Mouse (Mus musculus): ENCODE results near the gene Noc4l. TPM values are rescaled to one million over a fixed set of nuclear protein-coding genes. Genes with fewer than 3 reads are reported as not detected.

Gene Noc4l
- 10 to 100 TPM in 15 of 26 experiments, 1 to 10 TPM in 11; 4.0 to 72.4 (median 13.1) TPM for total RNA-seq (2018; cell fraction: chromatin; rRNA removed)
- total RNA-seq (2018; cell fraction: cytosol; rRNA removed), result 10 to 100 TPM in 15 of 26 experiments, 1 to 10 TPM in 11; 7.1 to 13.7 (median 10.9) TPM
- total RNA-seq (2018; cell fraction: nucleus; rRNA removed), result 10 to 100 TPM in 10 of 26 experiments, 1 to 10 TPM in 16; 3.9 to 68.9 (median 9.2) TPM
- 11.0 to 22.9 TPM (median 11.9 TPM) in 3 replicates for polyA plus RNA-seq (2018)

DNA sequence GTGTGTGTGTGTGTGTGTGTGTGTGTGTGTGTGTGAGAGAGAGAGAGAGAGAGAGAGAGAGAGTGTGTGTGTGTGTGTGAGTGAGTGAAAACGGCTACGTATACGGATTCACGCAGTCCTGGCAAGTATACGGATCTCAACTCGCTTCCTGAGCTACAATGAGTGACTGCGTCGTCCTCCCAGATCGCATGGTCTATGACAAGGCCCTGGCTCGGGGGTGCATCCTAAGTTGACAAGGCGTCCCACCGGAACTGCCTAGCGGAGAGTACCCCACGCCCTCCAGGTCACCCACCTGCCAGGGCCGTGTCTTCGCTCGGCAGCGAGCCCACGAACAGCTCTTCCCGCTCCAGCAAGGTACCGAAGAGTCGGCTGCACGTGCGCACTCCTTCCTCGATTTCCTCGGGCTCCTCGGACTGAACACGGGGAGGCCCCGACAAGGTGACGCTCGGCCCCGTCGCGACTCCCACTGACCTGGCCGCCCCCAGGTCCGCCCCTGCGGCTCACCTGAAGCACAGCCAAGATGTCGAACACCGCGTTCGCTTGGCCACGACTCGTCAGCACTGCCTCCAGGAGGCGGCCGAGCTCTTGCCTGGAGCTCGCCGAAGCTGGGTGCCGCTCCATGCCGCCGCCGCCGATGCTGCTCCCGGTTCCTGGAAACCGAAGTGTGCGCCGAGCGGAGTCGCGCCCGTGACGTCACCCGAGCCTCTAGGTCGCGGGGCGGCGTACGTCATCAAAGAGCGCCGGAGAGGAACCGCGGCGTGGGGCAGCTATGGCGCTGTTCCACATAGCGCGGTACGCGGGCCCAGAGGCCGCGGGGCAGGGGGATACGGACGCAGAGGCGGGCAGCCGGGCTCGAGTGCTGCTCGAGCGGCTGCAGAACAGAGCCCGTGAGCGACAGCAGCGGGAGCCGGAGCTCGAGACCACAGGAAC lies at the start of gene Noc4l, which contains the start of gene Ddx51:
TSS of gene Noc4l (minus strand) at position 699 of the 930 bp plus-strand sequence.
TSS of gene Ddx51 (plus strand) at position 733 of the 930 bp plus-strand sequence.
- Histone ChIP-seq H3K4me3 (ENCODE audit: inconsistent target) (peak within 1 kb of the TSS; percentile 71), H3K79me2 (ENCODE audit: inconsistent target) (peaks cover 8% of the 10 kb centered on the region; the same call in 1 of the 2 replicates), H3K27ac (no peak within 1 kb of the TSS), H3K36me3 (ENCODE audit: inconsistent target) (peaks cover 59% of the 10 kb centered on the region)
- WGBS (ENCODE audit: missing documents), result under 1% methylated on average over 91 of the region's 91 CpGs

GRCm38 (mm10) chr5:110698617-110699016 lies 45.4 kb upstream of the Noc4l start:
- Histone ChIP-seq H3K79me2 (ENCODE audit: inconsistent target) (no peaks in the 10 kb centered on the region), H3K4me3 (ENCODE audit: inconsistent target) (no peak overlapping the region), H3K27ac (no peak overlapping the region), H3K36me3 (ENCODE audit: inconsistent target) (peaks cover 90% of the 10 kb centered on the region)
- 87% methylated on average over 4 of the region's 4 CpGs for WGBS (ENCODE audit: missing documents)

DNA sequence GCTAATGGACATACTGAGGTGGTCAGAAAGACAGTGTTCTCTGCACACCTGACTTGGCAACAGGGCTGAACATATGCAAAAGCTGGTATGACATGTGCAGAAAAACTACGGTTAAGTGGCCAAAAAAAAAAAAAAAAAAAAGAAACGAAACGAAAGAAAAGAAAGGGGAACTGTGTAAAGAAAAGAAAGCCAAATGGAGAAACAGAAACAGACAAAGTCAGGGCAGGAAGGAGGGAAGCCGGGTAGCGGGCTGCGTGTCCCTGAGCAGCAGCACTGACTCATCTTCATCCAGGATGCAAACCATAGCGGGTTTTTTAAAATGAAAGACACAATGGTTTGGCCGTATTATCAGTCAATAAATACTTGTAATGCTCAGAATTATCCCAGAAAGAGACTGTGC lies 28.8 kb upstream of the Noc4l start:
- WGBS (ENCODE audit: missing documents), result 9% methylated on average over 8 of the region's 8 CpGs
- Histone ChIP-seq H3K79me2 (ENCODE audit: inconsistent target) (no peaks in the 10 kb centered on the region), H3K27ac (peak overlapping the region; percentile 10; the same call in 1 of the 2 replicates), H3K4me3 (ENCODE audit: inconsistent target) (no peak overlapping the region), H3K36me3 (ENCODE audit: inconsistent target) (peaks cover 67% of the 10 kb centered on the region)

DNA sequence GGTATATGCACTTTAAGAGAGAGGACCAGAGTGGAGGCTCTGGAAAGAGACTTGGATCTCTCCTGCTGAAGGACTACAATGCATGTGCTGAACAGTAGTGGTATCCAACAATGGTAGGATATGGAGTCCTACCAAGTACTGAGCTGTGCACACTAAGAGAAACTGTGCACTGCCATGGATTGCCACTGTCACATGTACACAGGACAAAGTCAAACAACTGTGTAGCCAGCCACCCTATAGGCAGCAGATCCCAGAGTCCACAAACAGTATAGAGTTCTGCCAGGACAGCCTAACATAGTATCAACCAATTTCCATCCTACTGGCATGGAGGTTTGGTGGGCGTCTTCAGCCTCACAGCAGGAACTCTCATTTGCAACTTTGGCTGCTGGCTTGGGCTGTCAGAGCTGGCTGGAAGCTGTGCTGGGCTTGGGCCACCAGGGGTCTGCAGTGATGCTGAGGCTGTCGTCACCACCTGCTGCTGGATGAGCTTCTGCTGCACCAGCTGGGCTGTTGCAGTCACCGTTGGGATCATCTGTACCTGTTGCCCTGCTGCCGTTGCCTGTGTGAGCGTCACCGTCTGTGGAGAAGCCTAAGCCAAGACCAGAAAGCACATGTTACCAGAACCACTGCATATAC lies 12.4 kb upstream of the Noc4l start:
- 94% methylated on average over 6 of the region's 6 CpGs for WGBS (ENCODE audit: missing documents)
- Histone ChIP-seq H3K79me2 (ENCODE audit: inconsistent target) (no peaks in the 10 kb centered on the region), H3K36me3 (ENCODE audit: inconsistent target) (peaks cover 78% of the 10 kb centered on the region), H3K4me3 (ENCODE audit: inconsistent target) (no peak overlapping the region), H3K27ac (no peak overlapping the region)

DNA sequence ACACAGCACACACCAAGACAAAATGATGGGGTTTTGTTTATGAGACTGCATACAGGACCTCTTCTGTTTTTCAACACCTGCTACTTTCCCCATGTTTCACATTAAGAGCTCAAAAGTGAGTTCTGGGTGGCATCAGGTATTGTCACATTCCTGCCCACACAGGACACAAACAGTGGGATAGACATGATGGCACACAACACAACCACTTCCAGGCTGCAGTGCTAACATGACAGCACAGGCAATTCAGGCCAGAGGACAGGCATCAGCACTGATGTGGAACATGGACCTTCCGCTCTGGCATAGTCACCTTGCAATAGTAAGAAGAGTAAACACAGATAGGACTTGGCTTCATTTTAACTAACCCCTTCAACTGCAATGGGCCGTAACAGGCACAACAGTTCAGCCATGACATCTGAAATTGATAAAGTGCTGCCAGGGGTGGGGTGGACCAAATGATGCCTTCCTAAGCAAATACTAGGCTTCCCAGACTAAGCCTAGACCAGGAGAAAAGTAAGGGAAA lies 11.6 kb upstream of the Noc4l start:
- H3K79me2 ChIP-seq (ENCODE audit: inconsistent target), result no peaks in the 10 kb centered on the region
- H3K36me3 ChIP-seq (ENCODE audit: inconsistent target), result peaks cover 70% of the 10 kb centered on the region
- 100% methylated on average over 2 of the region's 2 CpGs for WGBS (ENCODE audit: missing documents)
- no peak overlapping the region for H3K27ac ChIP-seq
- no peak overlapping the region for H3K4me3 ChIP-seq (ENCODE audit: inconsistent target)

DNA sequence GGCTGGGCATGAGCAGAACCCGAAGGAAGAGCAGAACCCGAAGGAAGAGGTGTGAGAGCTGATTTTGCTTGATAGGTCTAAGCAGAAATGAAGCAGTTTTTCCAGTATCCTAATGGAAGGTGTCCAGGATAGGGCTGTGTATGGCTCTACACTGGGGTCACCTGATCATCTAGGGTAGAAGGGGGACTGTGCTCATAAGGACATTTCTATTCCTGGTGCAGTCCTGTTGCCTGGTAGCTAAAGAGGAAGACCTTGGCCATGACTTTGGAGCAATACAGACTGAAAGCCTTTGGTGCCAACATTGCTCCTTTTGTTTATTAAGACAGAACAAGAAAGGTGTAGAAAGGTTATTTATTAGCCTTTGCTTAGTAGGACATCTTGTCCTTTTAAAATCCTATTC lies 10.8 kb upstream of the Noc4l start:
- Histone ChIP-seq H3K4me3 (ENCODE audit: inconsistent target) (no peak overlapping the region), H3K79me2 (ENCODE audit: inconsistent target) (no peaks in the 10 kb centered on the region), H3K27ac (no peak overlapping the region), H3K36me3 (ENCODE audit: inconsistent target) (peaks cover 65% of the 10 kb centered on the region)
- WGBS (ENCODE audit: missing documents), result 82% methylated on average over 2 of the region's 2 CpGs

- Histone ChIP-seq H3K36me3 (ENCODE audit: inconsistent target) (peaks cover 64% of the 10 kb centered on the region), H3K27ac (no peak overlapping the region), H3K4me3 (ENCODE audit: inconsistent target) (no peak overlapping the region), H3K79me2 (ENCODE audit: inconsistent target) (no peaks in the 10 kb centered on the region)
These were observed 6.5 kb upstream of the Noc4l start for GRCm38 (mm10) chr5:110659682-110660081.

DNA sequence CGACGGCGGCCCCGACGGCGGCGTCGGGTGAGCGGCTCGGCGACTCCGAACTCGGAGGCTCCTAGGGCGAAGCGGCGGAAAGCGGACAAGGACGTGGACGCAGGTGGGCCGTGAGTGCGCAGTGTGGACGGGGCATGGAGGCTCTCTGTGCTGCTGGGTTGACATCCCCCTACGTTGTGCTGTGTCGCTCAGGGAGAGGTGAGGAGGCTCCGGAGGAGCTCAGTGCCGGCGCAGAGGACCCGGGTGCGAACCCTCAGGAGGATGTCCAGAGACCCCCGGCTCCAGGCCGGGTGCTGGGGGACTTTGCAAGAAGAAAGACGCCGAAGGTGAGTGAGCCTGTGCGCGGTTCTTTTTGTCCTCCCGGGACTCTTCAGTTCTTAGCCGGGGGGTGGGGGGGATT lies 469 bp upstream of the Noc4l start:
- Histone ChIP-seq H3K79me2 (ENCODE audit: inconsistent target) (peaks cover 8% of the 10 kb centered on the region; the same call in 1 of the 2 replicates), H3K36me3 (ENCODE audit: inconsistent target) (peaks cover 61% of the 10 kb centered on the region), H3K4me3 (ENCODE audit: inconsistent target) (peak overlapping the region; percentile 71), H3K27ac (no peak overlapping the region)
- 3% methylated on average over 37 of the region's 37 CpGs for WGBS (ENCODE audit: missing documents)

DNA sequence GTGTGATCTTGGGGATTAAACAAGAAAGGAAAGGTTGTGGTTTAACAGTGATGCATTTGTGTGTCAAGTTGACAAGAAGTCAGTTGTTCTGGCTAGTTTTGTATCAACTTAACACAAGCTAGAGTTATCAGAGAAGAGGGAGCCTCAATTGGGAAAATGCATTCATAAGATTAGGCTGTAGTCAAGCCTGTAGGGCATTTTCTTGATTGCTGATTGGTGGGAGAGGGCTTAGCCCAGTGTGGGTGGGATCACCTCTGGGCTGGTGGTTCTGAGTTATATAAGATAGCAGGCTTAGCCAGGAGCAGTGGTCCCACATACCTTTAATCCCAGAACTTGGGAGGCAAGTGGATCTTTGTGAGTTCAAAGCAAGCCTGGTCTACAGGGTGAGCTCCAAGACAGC lies 6.8 kb downstream of the Noc4l start:
- Histone ChIP-seq H3K27ac (no peak overlapping the region), H3K36me3 (ENCODE audit: inconsistent target) (peaks cover 40% of the 10 kb centered on the region; the same call in 1 of the 2 replicates), H3K4me3 (ENCODE audit: inconsistent target) (no peak overlapping the region), H3K79me2 (ENCODE audit: inconsistent target) (no peaks in the 10 kb centered on the region)

DNA sequence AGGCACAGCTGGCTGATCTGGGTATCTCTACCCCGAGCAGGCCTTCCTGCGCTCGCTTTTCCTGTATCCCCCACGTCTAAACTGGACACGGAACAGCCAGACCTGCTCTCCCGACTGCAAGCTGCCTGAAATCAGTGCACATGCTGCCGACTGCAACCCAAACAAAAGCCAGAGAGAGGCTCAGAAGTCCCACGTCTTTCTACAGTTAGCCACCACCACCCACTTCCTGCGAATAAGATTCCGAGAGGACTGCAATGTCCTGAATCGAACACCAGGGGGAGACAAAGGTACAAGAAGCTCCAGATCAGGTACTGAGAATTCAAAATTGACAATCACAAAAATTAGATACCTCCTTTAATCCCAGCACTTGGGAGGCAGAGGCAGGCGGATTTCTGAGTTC lies 13.8 kb downstream of the Noc4l start:
- Histone ChIP-seq H3K36me3 (ENCODE audit: inconsistent target) (no peaks in the 10 kb centered on the region), H3K27ac (no peak overlapping the region), H3K4me3 (ENCODE audit: inconsistent target) (no peak overlapping the region), H3K79me2 (ENCODE audit: inconsistent target) (no peaks in the 10 kb centered on the region)
- 17% methylated on average over 11 of the region's 12 CpGs for WGBS (ENCODE audit: missing documents)

DNA sequence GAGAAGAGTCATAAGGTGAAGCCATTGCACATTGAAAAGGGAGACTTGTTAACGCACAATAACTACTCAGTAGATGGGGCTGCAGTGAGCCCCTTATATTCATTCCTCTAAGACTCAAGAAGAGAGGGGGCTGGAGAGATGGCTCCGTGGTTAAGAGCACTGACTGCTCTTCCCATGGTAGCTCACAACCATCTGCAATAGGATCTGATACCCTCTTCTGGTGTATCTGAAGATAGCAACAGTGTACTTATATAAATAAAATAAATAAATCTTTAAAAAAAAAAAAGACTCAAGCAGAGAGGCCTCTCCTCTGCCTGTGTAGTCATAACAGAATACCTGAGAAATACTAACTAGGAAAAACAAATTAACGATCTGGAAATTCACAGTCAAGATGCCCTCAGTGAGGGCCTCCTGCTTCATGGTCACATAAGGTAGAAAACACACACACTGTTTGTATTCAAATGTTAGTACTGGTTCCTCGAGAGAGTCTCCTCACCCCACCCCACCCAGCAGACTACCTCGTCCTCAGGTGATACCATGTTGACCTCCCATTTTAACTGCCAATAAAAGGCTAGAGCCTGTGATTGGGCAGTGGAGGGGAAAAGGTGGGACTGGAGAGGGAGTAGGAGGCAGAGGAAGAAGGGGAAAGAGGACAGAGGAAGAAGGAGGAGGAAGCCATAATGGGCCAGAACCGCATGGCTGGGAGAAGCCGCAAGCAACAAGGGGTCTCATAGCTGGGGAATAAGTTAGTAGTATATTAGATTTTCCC lies 14.7 kb downstream of the Noc4l start:
- H3K79me2 ChIP-seq (ENCODE audit: inconsistent target), result no peaks in the 10 kb centered on the region
- 94% methylated on average over 7 of the region's 7 CpGs for WGBS (ENCODE audit: missing documents)
- no peak overlapping the region for H3K27ac ChIP-seq
- no peaks in the 10 kb centered on the region for H3K36me3 ChIP-seq (ENCODE audit: inconsistent target)
- no peak overlapping the region for H3K4me3 ChIP-seq (ENCODE audit: inconsistent target)

DNA sequence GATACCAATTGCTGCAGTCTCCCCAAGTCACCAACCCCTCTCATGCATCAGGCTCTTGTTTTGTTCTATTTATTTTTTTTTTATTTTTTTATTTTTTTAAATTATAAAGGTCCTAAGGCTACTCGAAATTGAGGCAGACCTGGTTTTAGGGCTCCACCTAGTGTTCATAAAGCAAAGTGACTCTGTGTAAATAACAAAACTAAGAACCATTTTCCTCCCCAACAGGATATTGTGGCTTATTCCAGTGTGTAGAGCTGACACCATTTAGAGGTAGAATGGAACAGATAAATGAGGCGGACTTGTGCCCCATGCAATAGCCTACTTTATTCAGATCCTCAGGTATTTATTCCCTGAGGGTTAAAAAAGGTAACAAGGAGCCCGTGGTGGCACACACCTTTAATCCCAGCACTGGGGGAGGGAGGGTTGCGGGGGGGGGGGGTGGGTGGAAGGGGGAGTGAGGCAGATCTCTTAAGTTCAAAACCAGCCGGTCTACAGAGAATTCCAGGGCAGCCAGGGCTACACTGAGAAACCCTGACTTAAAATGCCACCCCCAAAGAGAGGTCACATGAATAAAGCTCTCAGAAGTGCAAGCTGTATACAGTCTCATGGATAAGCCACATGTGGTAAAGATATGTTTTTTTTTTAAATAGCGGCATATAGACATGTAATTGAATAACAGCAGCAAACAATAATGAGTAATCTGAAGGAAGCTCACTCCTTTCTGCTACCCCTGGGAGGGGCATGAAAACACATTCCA lies 17.1 kb downstream of the Noc4l start:
- 33% methylated on average over 6 of the region's 6 CpGs for WGBS (ENCODE audit: missing documents)
- H3K36me3 ChIP-seq (ENCODE audit: inconsistent target), result no peaks in the 10 kb centered on the region
- H3K79me2 ChIP-seq (ENCODE audit: inconsistent target), result no peaks in the 10 kb centered on the region
- no peak overlapping the region for H3K4me3 ChIP-seq (ENCODE audit: inconsistent target)
- H3K27ac ChIP-seq, result no peak overlapping the region

DNA sequence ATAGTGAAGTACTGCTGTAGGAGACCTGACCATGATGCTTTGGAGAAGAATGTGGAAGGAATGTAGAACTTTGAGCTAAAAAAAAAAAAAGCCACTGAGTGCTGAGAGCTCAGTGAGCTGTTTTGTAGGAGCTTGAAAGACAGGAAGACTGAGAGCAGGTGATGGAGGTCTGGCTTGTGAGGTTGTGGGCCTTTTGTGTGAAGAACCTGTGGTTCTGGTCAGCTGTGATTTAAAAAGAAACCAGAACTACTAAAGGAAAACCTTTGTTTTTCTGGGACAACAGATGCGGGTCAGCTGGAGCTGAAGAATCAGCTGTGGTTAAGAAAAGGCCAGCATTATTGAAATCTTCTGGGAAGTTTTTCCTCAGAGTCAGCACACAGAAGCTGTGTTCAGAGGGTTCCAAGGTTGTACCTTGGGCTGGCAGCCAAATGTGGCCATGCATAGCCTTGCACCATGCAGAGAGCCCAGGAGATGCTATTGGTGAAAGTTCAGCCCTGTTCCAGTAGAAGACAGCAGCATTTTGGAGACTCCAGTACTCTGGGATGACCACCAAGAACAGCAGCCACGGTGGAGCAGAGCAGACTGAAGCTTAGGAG lies 23.6 kb downstream of the Noc4l start:
- H3K27ac ChIP-seq, result no peak overlapping the region
- 79% methylated on average over 2 of the region's 2 CpGs for WGBS (ENCODE audit: missing documents)
- no peaks in the 10 kb centered on the region for H3K36me3 ChIP-seq (ENCODE audit: inconsistent target)
- no peaks in the 10 kb centered on the region for H3K79me2 ChIP-seq (ENCODE audit: inconsistent target)
- H3K4me3 ChIP-seq (ENCODE audit: inconsistent target), result no peak overlapping the region
